Comparison of ENCODE assay signal across 8 mouse cellular contexts in genomic region chr11:62648591-62649391, GRCm38 (mm10). TPM values are rescaled to one million over a fixed set of nuclear protein-coding genes. Genes with fewer than 3 reads are reported as not detected.
A peak's percentile ranks its signal among the peaks of the same experiment; 100 is the strongest.
DNase-seq lines count a peak whose midpoint lies in the region; ATAC-seq and TF ChIP-seq lines count a peak whose summit lies in the region.

TSS of gene Mmgt2 (plus strand) at chr11:62648664.

- intact Hi-C loops in heart, postnatal 14 days (cut with DNase I): loop anchor here (2.0 kb wide), 1 partner anchor 36 kb away; no protein-coding TSS in a partner anchor

- H3K36me3 ChIP-seq in G1E (replicated peaks): peaks cover 17% of the 10 kb centered on the region
- H3K36me3 ChIP-seq in forebrain, embryonic 15.5 days: no peaks in the 10 kb centered on the region
- H3K36me3 ChIP-seq in neural tube, embryonic 15.5 days: no peaks in the 10 kb centered on the region

- 2% methylated on average over 27 of the region's 53 CpGs for WGBS in forebrain, embryonic 15.5 days
- WGBS in lung, adult 2 months: 3% methylated on average over 33 of the region's 53 CpGs
- 1% methylated on average over 25 of the region's 53 CpGs for WGBS in neural tube, embryonic 15.5 days

- H3K4me2 ChIP-seq in forebrain, embryonic 15.5 days (replicated peaks): peak within 1 kb of the TSS; percentile 91
- H3K4me2 ChIP-seq in neural tube, embryonic 15.5 days: peak within 1 kb of the TSS; percentile 94

- H3K9me3 ChIP-seq in G1E (replicated peaks): peaks cover 4% of the 10 kb centered on the region; the same call in 1 of the 2 replicates
- H3K9me3 ChIP-seq in forebrain, embryonic 15.5 days: no peaks in the 10 kb centered on the region
- H3K9me3 ChIP-seq in neural tube, embryonic 15.5 days (replicated peaks): no peaks in the 10 kb centered on the region

- peaks cover 8% of the 10 kb centered on the region for H3K4me1 ChIP-seq in G1E (ENCODE audit: insufficient read depth, low read depth, low read length)
- H3K4me1 ChIP-seq in forebrain, embryonic 15.5 days: peaks cover 42% of the 10 kb centered on the region
- peaks cover 8% of the 10 kb centered on the region; the same call in 1 of the 2 replicates for H3K4me1 ChIP-seq in lung, adult 2 months (ENCODE audit: control insufficient read depth, insufficient read depth, low read length)
- H3K4me1 ChIP-seq in neural tube, embryonic 15.5 days: peaks cover 45% of the 10 kb centered on the region

- ATAC-seq in G1E (ENCODE audit: extremely low read depth, insufficient number of reproducible peaks, low FRiP score, poor library complexity, severe bottlenecking): peak; percentile 22; the same call in 1 of the 2 replicates
- peak; percentile 86 for ATAC-seq in forebrain, embryonic 15.5 days (replicated peaks)
- ATAC-seq in neural tube, embryonic 15.5 days (ENCODE audit: low FRiP score): peak; percentile 74

- 0 out of 2 replicates have a peak, but pooled peaks have one; percentile 19 for TF ChIP-seq POLR2A in lung, adult 2 months (IDR thresholded peaks at IDR 0.05; ENCODE audit: borderline replicate concordance, extremely low read depth, low read depth, low read length)

- H3K9ac ChIP-seq in forebrain, embryonic 15.5 days (replicated peaks): peak within 1 kb of the TSS; percentile 65
- H3K9ac ChIP-seq in neural tube, embryonic 15.5 days (replicated peaks): peak within 1 kb of the TSS; percentile 68

- peak within 1 kb of the TSS; percentile 66 for H3K27ac ChIP-seq in forebrain, embryonic 15.5 days (replicated peaks)
- H3K27ac ChIP-seq in neural tube, embryonic 15.5 days (replicated peaks): peak within 1 kb of the TSS; percentile 77

- DNase-seq in G1E (ENCODE audit: low spot score): peak; percentile 73
- DNase-seq in cerebellum, adult 11-12 months: peak; percentile 82
- DNase-seq in heart, postnatal 14 days: peak; percentile 98
- DNase-seq in layer of hippocampus, adult 18-20 months (ENCODE audit: low spot score in 2 of 2): peak; percentile 69 to 85
- DNase-seq in lung, adult 2 months: peak; percentile 93
- DNase-seq in testis, postnatal 14 days (ENCODE audit: low spot score): peak; percentile 92

- TF ChIP-seq CTCF in G1E (IDR thresholded peaks at IDR 0.05; ENCODE audit: low read depth, low read length): no peak
- TF ChIP-seq CTCF in lung, adult 2 months (IDR thresholded peaks at IDR 0.05; ENCODE audit: insufficient read depth, low read length): peak; percentile 37

- H3K27me3 ChIP-seq in G1E (ENCODE audit: insufficient read depth, low read length): peaks cover 18% of the 10 kb centered on the region
- no peaks in the 10 kb centered on the region for H3K27me3 ChIP-seq in forebrain, embryonic 15.5 days
- H3K27me3 ChIP-seq in neural tube, embryonic 15.5 days (replicated peaks): no peaks in the 10 kb centered on the region

- peak within 1 kb of the TSS; percentile 70 for H3K4me3 ChIP-seq in G1E (ENCODE audit: low read depth, low read length)
- peak within 1 kb of the TSS; percentile 82 for H3K4me3 ChIP-seq in forebrain, embryonic 15.5 days
- peak within 1 kb of the TSS; percentile 70 for H3K4me3 ChIP-seq in lung, adult 2 months (replicated peaks; ENCODE audit: extremely low read depth, low read depth, low read length)
- H3K4me3 ChIP-seq in neural tube, embryonic 15.5 days (replicated peaks): peak within 1 kb of the TSS; percentile 79

RNA-seq across cellular contexts. Expression of gene Mmgt2, which starts in this region (rescaled TPM):
- total RNA-seq in G1E (2014; fragmentation: Nextera tagmentation): 14.8 and 24.3 TPM in 2 replicates
- 6.3 and 7.9 TPM in 2 replicates for total RNA-seq in G1E (2017)
- 5.5 and 8.2 TPM in 2 replicates for polyA plus RNA-seq in G1E (2012)
- 26.2 and 30.7 TPM in 2 replicates for polyA plus RNA-seq in forebrain, embryonic 15.5 days (2015; fragmentation: Nextera tagmentation; extraction: Ambion mirVana)
- total RNA-seq in heart, postnatal 14 days (2021): 10 to 100 TPM in 1 of 2 experiments, 1 to 10 TPM in 1; 10.0 to 10.3 TPM
- total RNA-seq in layer of hippocampus, adult 18-20 months (2021): 10 to 100 TPM; 14.2 to 15.9 TPM
- 38.6 and 38.8 TPM in 2 replicates for polyA plus RNA-seq in lung, adult 2 months (2012; rRNA removed)
- polyA plus RNA-seq in neural tube, embryonic 15.5 days (2015; fragmentation: Nextera tagmentation; extraction: Ambion mirVana): 23.2 and 30.8 TPM in 2 replicates

Comparison
In these comparisons a context has a peak if more than half of its experiments do, and no peak if none do; other contexts are left out.
1. Peak in every context shown above with its lines: DNase-seq, ATAC-seq, H3K4me3 ChIP-seq and H3K27ac ChIP-seq.
2. ATAC-seq: peak in every context shown above with its lines; median percentile 86 in forebrain, embryonic 15.5 days; 74 in neural tube, embryonic 15.5 days; 22 in G1E.